Mouse (Mus musculus) CH12F3 (cell line): ENCODE results near the gene Car12.

ENCODE experiments used
- in situ Hi-C: fragments of 300-500 bp; cut with MboI; formaldehyde crosslinking; loops from 2 replicates; pipeline ENCODE4 v1.14.3; 2020; ENCODE audit warnings: low sequenced_read_pairs

Gene Car12

DNA sequence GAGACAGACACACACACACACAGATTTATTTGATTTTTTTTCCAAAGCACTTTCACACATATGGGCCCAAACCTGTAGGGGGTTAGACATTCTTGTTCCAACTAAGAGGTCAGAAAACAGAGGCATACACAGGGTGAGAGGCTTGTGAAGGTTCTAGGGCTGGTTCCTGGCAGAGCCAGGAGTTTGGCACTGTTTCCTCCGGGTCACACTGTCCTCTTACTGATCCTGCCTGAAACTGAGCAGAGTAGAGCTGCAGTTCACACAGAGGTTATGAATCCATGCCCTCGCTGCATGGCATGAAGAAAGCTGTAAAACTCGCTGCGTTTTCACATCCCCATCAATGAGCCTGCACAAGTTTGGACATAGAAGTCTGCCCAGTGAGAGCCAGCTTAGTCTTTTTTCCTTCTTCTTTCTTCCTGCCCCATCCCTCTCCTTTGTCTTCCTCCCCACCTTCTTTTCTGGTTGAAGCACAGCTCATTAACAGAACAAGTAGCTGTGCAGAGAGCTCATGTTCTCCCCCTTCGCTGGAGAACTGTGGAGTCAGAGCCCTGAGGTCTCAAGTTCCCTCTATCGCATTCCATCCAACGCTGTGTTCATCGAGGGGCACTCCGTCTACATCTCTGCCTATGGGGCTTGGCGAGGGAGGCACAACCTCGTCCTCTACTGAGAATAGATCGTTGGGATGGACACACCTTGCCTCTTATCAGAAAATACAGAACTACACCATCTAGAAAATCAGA is 4.5 kb upstream of the Car12 start:
- in situ Hi-C loops: loop anchor here (10.0 kb wide), 1 partner anchor 194 kb away; the partner anchor contains the start of gene Fbxl22

GRCm38 (mm10) chr9:66710626-66711025 is 2.9 kb upstream of the Car12 start:
- in situ Hi-C loops: no loop called here

GRCm38 (mm10) chr9:66714022-66714515 is 583 bp downstream of the Car12 start:
- in situ Hi-C loops: no loop called here

- in situ Hi-C loops: no loop called here
Observed at GRCm38 (mm10) chr9:66715361-66715760, 1.9 kb downstream of the Car12 start.

- in situ Hi-C loops: no loop called here
Observed at GRCm38 (mm10) chr9:66716533-66716932, 3.0 kb downstream of the Car12 start.

DNA sequence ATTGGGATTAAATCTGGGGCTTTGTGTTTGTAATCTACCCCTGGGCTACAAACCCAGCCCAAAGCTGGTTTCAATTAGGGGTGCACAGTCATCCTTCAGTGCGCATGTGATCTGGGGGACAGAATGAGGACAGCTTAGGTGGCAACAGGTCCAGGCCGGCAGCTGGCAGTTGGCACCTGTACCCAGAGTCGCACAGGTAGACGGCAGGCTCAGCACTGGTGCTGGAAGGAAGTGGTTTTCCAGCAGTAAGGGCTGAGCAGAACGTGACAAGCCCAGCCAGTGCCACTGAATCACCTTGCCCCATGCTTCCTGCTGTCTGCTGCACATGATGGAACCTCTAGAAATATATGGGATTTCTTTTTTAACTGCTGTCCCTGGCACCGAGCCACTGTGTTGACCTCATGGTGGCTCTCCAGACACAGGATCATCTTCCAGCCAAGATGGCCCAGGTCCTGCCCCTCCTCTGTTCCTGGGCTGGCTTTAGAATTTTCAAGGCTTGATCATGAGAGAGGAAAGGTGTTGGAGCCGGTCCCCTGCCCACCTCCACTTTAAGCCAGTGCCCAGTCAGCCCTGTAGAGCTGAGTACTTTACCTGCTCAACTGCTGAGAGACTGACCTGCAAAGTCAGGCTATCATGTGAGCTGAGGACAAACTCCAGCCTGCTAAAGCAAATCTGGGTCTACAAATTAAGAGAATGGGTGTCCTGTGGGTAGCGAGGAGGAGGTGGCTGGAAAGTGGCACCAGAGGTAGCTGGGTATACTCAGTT is 7.4 kb downstream of the Car12 start:
- in situ Hi-C loops: no loop called here

DNA sequence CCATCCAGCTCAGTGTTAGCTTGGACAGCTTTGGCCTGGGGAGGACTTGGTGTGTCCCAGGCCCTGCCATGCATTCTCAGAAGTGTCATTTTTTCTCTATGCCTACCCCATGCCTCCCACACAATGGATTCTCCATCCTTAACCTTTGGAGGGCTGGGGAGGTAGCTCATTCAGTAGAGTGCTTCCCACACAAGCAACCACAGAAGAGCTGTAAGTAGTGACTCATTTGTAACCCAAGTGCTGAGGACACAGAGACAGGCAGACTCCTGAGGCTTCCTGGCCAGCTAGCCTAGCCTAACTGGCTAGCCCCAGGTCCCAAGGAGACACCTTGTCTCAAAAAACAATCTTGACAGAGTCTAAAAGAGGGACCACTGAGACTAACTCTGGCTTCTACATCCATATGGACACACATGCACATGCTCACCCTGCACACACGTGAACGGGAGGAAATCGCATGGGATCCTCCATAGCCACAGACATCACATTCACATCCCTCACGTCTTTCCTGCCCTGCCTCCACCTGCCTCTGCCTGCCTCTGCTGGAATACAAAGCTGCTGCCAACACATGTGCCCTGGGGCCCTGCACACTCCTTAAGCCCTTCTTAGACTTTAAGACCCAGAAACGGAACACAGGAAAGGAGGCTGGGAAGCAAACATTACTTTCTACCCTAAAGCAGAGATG is 8.8 kb downstream of the Car12 start:
- in situ Hi-C loops: no loop called here

DNA sequence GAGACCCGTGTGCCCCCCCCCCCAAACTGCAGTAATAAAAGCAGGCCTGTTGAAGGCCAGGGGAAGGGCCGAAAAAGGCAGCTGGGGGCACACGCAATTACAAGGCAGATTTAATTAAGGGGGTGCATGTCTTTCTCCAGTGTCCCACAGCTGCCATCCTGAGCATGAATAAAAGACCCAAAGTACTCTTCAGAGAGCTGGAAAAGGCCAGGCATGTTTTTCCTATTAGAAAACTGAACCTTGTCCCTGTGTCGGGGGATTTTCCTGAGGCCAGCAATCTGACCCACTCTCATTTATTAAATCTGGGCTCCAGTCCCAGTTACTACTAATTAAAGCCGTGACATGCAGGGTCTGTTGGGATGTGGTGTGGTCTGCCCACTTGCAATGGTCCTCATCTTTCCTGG is 9.4 kb downstream of the Car12 start:
- in situ Hi-C loops: no loop called here

DNA sequence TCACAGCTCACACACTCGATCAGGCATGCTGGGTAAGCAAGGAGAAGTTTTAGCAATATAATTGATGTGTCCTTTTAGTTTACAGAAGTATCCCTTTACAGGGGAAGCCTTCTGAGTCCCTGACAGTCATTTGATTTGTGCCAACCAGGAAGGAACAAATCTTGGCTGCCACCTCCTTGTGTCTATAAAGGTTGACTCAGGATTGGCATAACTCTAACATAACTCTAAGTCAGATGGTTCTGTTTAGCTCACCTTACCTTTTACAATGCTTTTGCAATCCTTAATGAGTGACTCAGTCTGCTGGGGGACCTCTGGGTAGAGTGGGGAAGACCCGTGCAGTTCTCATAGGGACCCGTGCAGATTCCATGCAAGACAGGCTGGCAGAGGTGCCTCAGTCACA is 12.1 kb downstream of the Car12 start:
- in situ Hi-C loops: no loop called here

DNA sequence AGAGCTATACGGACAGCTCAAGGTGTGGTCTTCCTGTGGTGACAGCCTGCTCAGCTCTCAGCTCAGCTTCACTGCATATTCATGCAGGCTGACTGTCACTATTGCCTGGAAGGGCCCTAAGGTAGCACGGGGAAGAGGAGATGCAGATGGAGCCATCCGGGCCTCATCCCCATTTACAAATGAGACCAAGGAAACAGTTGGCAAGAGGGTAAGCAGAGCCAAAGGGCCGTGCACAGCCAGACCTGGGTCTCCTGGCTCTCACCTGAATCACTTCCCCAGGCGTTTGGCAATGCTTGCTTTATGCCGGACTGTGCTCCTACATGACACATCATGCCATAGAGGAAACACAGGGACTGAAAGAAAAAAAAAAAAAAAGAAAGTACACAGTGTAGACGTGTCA is 13.8 kb downstream of the Car12 start:
- in situ Hi-C loops: no loop called here

DNA sequence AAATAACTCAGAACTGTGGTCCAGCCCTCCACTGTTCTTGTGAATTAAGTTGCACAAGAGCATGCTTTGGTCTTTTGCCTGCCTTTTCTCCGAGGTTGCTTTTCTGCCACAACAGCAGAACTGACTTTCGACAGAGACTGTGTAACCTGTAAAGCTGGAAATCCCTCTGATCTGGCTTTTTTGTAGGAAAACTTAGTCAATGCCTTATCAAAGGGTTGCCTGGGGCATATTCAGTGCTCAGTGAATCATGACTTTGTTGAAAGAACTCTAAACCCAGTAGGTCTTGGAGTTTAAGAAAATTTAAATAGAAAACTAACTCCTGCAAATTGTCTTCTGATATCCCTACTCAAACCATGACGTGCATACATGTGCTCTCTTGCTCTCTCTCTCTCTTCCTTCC is 17.1 kb downstream of the Car12 start:
- in situ Hi-C loops: no loop called here

DNA sequence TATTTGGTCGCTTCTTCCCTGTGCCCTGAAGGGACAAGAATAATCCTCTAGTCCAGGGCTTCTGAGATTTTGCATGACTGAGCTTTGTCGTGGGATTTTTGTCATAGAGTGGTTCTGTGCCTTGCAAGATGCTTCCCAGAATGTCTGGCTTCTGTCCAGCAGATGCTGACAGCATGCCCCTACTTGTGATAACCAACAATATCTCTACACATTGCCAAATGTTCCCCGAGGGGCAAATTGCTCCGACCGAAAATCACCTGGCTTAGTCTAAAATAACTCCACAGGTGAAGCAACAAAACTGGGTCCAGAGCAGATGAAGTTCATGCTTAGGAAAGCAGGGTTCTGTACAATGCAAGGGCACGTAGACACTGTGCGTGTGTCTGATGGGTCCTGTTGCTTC is 17.8 kb downstream of the Car12 start:
- in situ Hi-C loops: no loop called here

DNA sequence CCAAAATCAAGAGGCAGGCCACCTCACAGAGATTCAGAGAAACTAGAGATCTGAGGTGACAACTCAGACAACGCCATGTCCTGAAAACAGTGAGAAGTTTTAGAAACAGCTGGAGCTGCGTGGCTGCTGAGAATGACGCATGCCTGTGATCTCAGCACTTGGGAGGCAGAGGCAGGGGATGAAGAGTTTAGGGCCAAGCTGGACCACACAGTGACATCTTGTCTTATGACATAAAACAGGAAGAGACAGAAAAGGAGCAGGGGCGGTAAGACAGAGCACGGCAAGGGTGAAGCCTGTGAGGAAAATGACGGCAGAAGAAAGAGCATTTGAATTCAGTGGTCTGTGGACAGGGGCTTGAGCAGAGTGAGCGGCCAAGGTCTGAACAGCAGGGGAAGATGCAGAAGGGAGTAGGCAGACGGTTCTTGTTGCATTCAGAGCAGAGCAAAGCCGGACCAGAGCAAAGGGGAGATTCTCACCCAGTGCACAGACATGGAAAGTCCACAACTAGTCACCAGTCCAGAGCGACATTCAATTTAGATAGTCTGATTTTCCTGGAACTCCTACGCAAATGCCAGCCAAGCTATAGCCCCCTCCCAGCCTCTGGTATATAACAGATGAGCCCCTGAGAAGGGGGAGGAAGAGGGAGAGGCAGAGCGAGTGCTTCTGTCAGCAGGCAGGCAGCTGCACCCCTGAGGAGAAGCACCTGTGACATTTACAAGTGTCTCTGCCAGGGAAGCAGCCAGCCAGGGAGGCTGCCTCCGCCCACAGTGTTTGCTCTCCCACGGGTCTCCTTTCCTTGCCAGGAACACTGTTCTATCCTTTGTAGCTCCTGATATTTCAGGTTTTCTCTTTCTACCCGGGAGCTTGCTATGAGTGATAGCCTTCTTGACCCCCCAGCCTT is 19.6 kb downstream of the Car12 start:
- in situ Hi-C loops: no loop called here

DNA sequence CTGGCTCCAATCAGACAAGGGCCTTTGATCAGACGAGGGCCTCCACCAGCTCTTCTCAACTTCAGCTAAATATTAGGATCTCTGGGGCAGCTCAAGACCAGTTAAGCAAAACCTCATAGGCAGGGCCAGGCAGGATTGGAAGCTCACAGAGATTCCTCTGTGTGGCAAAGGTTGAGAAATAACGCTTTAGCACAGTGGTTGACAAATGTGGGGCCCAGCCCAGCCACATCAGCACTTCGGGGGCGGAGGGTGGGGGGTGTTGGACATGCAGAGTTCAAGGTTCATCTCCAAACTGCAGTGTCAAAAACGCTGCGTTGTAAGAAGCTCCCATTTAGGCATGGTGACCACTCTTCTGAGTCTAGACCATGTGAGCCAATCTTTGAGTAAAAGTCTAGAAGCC is 21.1 kb downstream of the Car12 start:
- in situ Hi-C loops: no loop called here

DNA sequence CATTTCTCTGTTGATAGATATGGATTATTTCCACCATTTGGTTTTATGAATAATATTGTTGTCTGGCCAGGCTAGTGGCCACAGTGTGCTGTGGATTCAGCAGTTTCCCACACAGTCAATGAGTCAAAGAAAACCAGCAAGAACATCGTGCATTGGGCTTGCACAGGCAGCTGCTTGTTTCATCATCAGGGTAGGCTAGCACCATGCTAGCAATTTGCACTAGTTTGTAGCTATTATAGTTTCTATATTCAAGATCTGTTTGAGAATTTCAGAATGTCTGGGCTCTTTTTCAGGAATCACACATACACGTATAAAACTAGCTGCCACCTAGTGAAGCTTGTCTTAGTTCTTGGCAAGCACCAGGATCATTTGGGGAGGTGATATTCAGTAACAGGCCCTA is 21.6 kb downstream of the Car12 start:
- in situ Hi-C loops: no loop called here

DNA sequence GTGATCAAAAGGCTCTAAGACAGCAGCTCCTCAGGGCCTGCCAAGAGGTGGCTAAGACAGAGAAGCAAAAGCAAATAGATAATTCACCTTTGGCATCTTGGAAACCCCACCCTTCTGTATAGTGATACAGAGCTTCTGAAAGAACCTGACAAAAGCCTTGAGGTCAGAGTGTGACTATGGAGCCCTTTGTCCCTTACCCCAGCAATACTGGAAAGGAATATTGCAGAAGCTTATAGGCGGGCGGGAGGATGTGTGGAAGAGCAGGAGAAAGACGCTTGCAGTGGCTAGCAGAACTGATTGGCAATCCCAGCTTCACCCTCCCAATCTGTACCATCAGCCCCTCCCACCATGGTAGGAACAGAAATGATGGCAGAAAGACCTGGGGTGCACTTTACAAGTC is 22.5 kb downstream of the Car12 start:
- in situ Hi-C loops: no loop called here

DNA sequence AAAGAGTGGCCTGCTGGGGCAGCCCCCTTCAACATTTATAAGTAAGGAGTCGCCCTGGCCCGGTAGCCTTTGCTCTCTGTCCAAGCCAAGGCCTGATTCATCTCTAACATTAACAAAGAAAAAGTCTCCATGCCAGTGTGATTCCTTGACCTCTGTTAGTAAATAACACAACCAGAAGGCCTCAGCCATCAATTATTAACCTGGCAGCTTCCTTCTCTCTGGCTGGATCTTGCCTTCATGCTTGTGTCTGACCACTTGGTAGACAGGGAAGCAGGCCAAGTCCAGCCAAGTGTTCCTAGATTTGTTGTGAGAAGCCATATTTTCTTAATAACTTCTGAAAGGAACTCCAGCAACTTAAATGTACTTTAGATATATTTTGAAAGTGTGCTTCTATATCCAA is 23.1 kb downstream of the Car12 start:
- in situ Hi-C loops: no loop called here

- in situ Hi-C loops: no loop called here
Observed at GRCm38 (mm10) chr9:66739516-66739915, 26.0 kb downstream of the Car12 start.

GRCm38 (mm10) chr9:66744531-66744930 is 31.0 kb downstream of the Car12 start:
- in situ Hi-C loops: no loop called here

GRCm38 (mm10) chr9:66748390-66748789 is 34.9 kb downstream of the Car12 start:
- in situ Hi-C loops: no loop called here

DNA sequence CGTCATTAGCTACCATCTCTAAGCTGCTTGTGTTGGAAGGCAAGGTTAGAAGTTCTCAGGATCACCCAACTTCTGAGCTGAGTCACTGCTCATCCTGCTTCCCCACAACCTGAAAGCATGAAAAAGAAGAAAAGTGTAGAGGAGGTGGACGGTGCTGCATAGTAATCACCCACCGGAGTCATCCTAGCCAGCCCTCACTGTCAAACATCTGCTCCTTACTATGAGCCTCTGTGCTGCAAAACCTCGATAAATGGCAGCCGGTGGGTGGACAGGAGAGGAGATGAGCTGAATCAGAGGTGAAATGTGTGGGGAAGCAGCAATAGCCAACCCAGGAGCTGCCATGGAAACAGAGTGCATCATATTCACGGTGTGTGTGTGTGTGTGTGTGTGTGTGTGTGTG is 39.4 kb downstream of the Car12 start:
- in situ Hi-C loops: no loop called here
